Mouse (Mus musculus) heart, embryonic 11.5 days (tissue): Measurements from ENCODE around the gene Nsun3. TPM values are rescaled to one million over a fixed set of nuclear protein-coding genes. Genes with fewer than 3 reads are reported as not detected.

Experiments used
- ATAC-seq: fragments of 200-750 bp; cut with Nextera tagmentation; replicated peaks from 2 replicates; pipeline ENCODE4 v1.8.0; 2017; ENCODE audit warnings: moderate library complexity; ENCODE audit not compliant: insufficient number of reproducible peaks, low FRiP score, low TSS enrichment
- H3K27ac ChIP-seq: fragments of 300-500 bp; sonication (generic); 2 replicates; pipeline ENCODE4 v1.5.1; 2014; ENCODE audit warnings: mild to moderate bottlenecking, low read depth, low read length
- H3K27me3 ChIP-seq: fragments of 300-500 bp; sonication (generic); 2 replicates; pipeline ENCODE4 v1.6.1; 2014; ENCODE audit warnings: mild to moderate bottlenecking, low read length, mixed read lengths; ENCODE audit not compliant: control insufficient read depth, insufficient read depth
- H3K36me3 ChIP-seq: fragments of 300-500 bp; sonication (generic); 2 replicates; pipeline ENCODE4 v1.6.1; 2014; ENCODE audit warnings: mild to moderate bottlenecking, low read length, moderate library complexity, mixed read lengths; ENCODE audit not compliant: control insufficient read depth, insufficient read depth
- H3K4me1 ChIP-seq: fragments of 300-500 bp; sonication (generic); 2 replicates; pipeline ENCODE4 v1.6.1; 2014; ENCODE audit warnings: low read length; ENCODE audit not compliant: control insufficient read depth, insufficient read depth
- H3K4me2 ChIP-seq: fragments of 300-500 bp; sonication (generic); 2 replicates; pipeline ENCODE4 v1.6.1; 2014; ENCODE audit warnings: mild to moderate bottlenecking, moderate library complexity
- H3K4me3 ChIP-seq: fragments of 300-500 bp; sonication (generic); 2 replicates; pipeline ENCODE4 v1.5.1; 2014; ENCODE audit warnings: low read depth, low read length
- H3K9ac ChIP-seq: fragments of 300-500 bp; sonication (generic); 2 replicates; pipeline ENCODE4 v1.6.1; 2014; ENCODE audit warnings: mild to moderate bottlenecking, low read depth, low read length, moderate library complexity
- H3K9me3 ChIP-seq: fragments of 300-500 bp; sonication (generic); replicated peaks from 2 replicates; pipeline ENCODE4 v1.6.1; 2016; ENCODE audit warnings: low read length; ENCODE audit not compliant: control insufficient read depth
- WGBS: fragments of 180-500 bp; shearing (Covaris S2); extraction: QIAGEN DNeasy Blood & Tissue Kit; methylation state at CpG from one replicate; pipeline ENCODE4 v1.1.7; 2014; ENCODE audit not compliant: insufficient replicate concordance; 5-methylcytosine and 5-hydroxymethylcytosine counted together
- polyA plus RNA-seq: library from polyadenylated mRNA; unstranded; fragments of >200 nt; fragmentation: Nextera tagmentation; extraction: Ambion mirVana; gene quantifications from 2 replicates; pipeline ENCODE4 v1.2.1, GENCODE M21; 2014

The Nsun3 gene
- polyA plus RNA-seq, 1 experiment from 2014 or later = 7.2 TPM

DNA sequence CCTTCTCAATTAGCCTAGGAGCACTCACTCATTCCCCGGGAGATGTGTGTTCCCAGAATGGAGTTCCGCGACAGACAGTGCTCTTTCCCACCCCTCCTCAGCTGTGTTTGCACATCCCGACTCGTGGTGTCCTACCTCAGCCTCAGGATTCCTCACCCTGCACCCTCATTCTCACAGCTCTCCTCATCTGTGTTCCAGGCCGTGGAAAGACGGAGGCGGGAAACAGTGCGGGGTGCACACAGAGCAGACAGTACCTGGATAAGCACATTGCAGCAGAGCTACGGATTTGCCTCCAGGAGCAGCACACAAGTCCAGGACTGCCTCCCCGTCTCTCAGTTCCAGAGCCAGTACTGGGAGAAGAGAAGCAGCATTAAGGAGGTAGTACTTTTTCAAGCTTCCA is 10.6 kb downstream of the Nsun3 start:
- H3K9me3 ChIP-seq = no peaks in the 10 kb centered on the region
- WGBS = 83% methylated on average over 11 of the region's 11 CpGs
- no peak overlapping the region for H3K9ac ChIP-seq
- no peak overlapping the region for H3K27ac ChIP-seq
- no peak for ATAC-seq
- no peaks in the 10 kb centered on the region for H3K36me3 ChIP-seq
- no peak overlapping the region for H3K4me2 ChIP-seq
- no peaks in the 10 kb centered on the region for H3K4me1 ChIP-seq
- H3K4me3 ChIP-seq = no peak overlapping the region
- H3K27me3 ChIP-seq = no peaks in the 10 kb centered on the region

DNA sequence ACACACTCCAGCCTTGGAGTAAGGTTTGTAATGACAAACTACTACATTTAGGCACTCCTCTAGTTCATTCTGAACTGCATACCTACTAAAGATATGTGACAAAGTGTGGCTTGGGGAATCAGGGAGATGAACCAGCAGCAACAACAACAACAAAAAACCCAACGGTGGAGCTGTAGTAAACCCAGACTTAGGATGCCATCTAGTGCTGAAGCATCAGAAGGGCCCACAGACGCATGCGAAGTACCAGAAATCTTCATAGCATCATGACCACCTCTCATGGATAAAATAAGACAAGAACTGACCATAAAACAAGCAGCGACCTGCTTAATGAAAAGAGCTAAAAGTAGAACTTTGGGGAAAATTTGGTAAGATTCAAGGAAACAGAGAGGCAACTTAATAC is 13.2 kb downstream of the Nsun3 start:
- H3K9me3 ChIP-seq = no peaks in the 10 kb centered on the region
- WGBS = 63% methylated on average over 4 of the region's 4 CpGs

DNA sequence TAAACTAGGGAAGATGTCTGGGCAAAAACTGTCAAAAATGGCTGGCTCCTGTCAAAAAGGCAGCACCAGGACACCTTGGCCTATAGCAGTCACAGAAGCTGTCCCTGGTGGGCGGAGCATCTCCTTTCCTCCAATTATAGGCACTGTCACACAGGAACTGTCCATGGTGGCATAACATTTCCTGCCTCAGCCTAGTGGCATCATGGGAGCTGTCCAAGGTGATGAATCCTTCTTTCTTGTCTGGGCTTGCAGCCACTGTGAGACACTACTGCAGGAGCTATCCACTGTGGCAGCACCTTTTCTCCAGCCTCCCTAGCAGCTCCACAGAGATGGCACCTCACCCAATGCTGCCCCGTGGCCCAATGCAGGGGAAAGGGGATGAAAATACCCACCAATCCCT is 28.3 kb downstream of the Nsun3 start:
- peaks cover 3% of the 10 kb centered on the region for H3K9me3 ChIP-seq
- ATAC-seq = no peak
- no peak overlapping the region for H3K9ac ChIP-seq
- 90% methylated on average over 2 of the region's 2 CpGs for WGBS
- no peak overlapping the region for H3K4me2 ChIP-seq
- no peak overlapping the region for H3K27ac ChIP-seq
- no peaks in the 10 kb centered on the region; the same call in 1 of the 2 replicates for H3K36me3 ChIP-seq
- H3K4me3 ChIP-seq = no peak overlapping the region
- no peaks in the 10 kb centered on the region for H3K27me3 ChIP-seq
- H3K4me1 ChIP-seq = no peaks in the 10 kb centered on the region

More for the DNA sequence above, 13.2 kb downstream of the Nsun3 start:
- H3K4me1 ChIP-seq = no peaks in the 10 kb centered on the region
- no peak for ATAC-seq
- no peak overlapping the region for H3K27ac ChIP-seq
- no peak overlapping the region for H3K4me2 ChIP-seq
- no peak overlapping the region for H3K4me3 ChIP-seq
- H3K9ac ChIP-seq = no peak overlapping the region
- no peaks in the 10 kb centered on the region for H3K27me3 ChIP-seq
- H3K36me3 ChIP-seq = no peaks in the 10 kb centered on the region

DNA sequence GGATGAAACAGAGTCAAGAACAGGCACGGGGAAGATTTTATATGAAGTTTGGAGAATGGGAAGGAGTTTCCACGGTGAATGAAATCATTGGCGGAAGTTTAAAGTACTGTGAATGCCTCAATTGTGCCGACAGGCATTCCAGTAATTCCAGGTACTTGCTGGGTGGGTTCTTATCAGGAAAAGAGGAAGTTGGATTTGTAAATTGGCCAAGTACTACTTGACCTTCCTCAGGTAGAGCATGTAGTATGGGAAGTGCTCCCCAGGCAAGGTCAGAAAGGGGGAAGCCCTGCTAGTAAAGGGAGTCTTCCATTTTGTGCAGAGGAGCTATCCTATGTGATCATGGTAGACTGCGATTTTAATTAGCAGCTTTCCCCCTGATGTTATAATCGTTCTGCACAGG is 31.3 kb downstream of the Nsun3 start:
- H3K4me2 ChIP-seq = no peak overlapping the region
- ATAC-seq = no peak
- 75% methylated on average over 6 of the region's 6 CpGs for WGBS
- no peaks in the 10 kb centered on the region for H3K4me1 ChIP-seq
- H3K36me3 ChIP-seq = no peaks in the 10 kb centered on the region; the same call in 1 of the 2 replicates
- H3K9ac ChIP-seq = no peak overlapping the region
- H3K27me3 ChIP-seq = no peaks in the 10 kb centered on the region
- H3K9me3 ChIP-seq = peaks cover 3% of the 10 kb centered on the region
- H3K27ac ChIP-seq = no peak overlapping the region
- H3K4me3 ChIP-seq = no peak overlapping the region

DNA sequence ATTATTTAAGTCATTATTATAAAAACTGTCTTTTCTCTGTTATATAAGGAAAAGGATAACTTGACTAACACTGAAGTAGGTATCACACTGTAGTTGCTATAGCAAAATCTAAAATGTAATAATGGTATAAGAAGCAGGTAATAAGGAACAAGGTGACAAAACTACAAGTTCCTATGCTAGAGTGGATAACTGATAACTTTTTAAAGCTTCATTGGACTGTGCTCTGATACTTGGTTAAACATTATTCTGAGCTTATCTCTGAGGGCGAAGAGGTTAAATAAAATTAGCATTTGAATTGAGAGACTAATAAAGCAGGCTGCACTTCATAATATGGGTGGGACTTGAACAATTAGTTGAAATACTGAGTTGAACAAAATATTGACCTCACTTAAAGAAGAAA is 33.0 kb downstream of the Nsun3 start:
- Histone ChIP-seq H3K4me3 (no peak overlapping the region), H3K9ac (no peak overlapping the region), H3K4me1 (no peaks in the 10 kb centered on the region), H3K27ac (no peak overlapping the region), H3K4me2 (no peak overlapping the region), H3K36me3 (no peaks in the 10 kb centered on the region; the same call in 1 of the 2 replicates), H3K9me3 (peaks cover 3% of the 10 kb centered on the region), H3K27me3 (no peaks in the 10 kb centered on the region)
- ATAC-seq = no peak
- 86% methylated on average over 1 of the region's 1 CpGs for WGBS

DNA sequence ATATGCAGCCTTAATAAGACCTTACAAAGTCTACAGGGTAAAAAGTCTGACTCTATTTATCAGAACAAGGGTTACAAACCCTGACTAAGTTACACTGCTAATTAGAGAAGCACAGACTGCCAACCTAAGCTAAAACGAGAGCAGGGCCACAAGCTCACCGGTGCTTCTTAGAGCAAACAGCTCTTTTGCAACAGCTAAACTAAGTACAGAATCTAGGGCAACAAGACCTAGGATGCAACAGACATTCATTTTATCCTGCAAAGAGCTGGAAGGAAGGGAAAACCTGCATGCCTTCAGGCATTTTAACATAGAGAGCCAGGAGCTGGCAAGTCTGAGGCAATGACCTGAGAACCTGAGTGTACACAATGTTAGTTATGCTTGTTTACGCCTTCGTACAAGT is 33.5 kb downstream of the Nsun3 start:
- Histone ChIP-seq H3K4me2 (no peak overlapping the region), H3K27me3 (no peaks in the 10 kb centered on the region), H3K4me1 (no peaks in the 10 kb centered on the region), H3K36me3 (no peaks in the 10 kb centered on the region; the same call in 1 of the 2 replicates), H3K4me3 (no peak overlapping the region), H3K9ac (no peak overlapping the region), H3K27ac (no peak overlapping the region), H3K9me3 (no peaks in the 10 kb centered on the region)
- 96% methylated on average over 4 of the region's 4 CpGs for WGBS
- no peak for ATAC-seq

DNA sequence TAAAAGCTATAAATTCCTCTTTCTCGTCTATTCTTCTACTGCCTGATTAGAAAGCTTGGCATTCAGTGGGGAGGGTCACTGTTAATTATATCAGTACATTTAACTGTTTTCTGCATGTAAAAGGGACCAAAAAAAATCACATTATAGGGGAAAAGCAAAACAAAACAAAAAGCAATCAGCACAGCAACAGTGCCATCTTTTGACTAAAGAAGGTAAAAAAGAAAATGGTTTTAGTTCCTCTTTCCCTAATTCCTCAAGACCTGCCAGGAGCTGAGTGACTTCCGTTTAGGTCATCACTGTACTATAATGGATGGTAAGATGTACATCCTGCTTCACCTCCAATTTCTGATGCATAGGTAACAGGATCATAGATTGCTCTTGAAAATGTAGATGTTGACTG is 40.7 kb downstream of the Nsun3 start:
- Histone ChIP-seq H3K9me3 (no peaks in the 10 kb centered on the region), H3K36me3 (no peaks in the 10 kb centered on the region), H3K27me3 (no peaks in the 10 kb centered on the region), H3K27ac (no peak overlapping the region), H3K4me2 (no peak overlapping the region), H3K4me1 (no peaks in the 10 kb centered on the region), H3K4me3 (no peak overlapping the region), H3K9ac (no peak overlapping the region)
- ATAC-seq = no peak
- 77% methylated on average over 2 of the region's 2 CpGs for WGBS

DNA sequence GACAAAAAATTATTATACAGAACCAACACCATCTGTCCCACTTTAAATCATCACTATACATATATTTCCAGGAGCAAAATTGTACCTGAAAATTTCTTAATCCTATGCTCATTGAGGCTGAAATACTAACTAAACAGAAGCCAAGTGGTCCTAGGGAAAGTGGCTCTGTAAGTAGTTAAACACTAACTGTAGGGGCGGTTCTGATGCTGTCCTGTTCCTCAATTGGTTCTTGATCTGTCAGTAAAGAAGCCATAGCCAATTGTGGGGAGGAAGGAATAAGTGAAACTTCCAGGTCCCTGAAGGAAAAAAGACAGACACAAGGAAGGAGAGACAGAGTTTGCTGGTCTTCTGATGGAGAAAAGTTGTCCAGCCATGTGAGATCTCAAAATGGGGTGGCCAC is 52.3 kb downstream of the Nsun3 start:
- Histone ChIP-seq H3K27ac (no peak overlapping the region), H3K4me3 (no peak overlapping the region), H3K27me3 (no peaks in the 10 kb centered on the region), H3K9me3 (no peaks in the 10 kb centered on the region), H3K4me1 (no peaks in the 10 kb centered on the region), H3K36me3 (no peaks in the 10 kb centered on the region), H3K9ac (no peak overlapping the region), H3K4me2 (no peak overlapping the region)
- no peak for ATAC-seq
- 77% methylated on average over 1 of the region's 1 CpGs for WGBS

DNA sequence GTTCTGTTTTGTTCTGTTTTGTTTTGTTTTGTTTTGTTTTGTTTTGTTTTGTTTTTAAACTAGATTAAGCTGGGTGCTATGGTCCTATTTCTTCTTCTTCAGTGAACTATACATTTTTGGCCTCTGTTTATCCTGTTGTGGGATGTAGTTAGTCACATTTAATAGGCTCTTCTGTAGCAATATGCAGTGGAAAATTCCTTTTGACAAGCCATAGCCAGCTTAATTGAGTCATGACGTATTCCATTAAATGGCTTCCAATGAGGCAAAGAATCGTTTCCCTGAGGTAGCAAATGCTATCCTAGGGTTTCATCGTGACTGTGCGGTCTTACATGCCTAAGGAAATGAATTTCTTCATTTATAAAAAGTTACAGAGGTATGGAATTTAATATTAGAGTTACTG is 56.3 kb downstream of the Nsun3 start:
- no peaks in the 10 kb centered on the region; the same call in 1 of the 2 replicates for H3K9me3 ChIP-seq
- H3K4me3 ChIP-seq = no peak overlapping the region
- WGBS = 88% methylated on average over 4 of the region's 4 CpGs
- no peak overlapping the region for H3K9ac ChIP-seq
- no peaks in the 10 kb centered on the region for H3K4me1 ChIP-seq
- no peaks in the 10 kb centered on the region for H3K27me3 ChIP-seq
- H3K27ac ChIP-seq = no peak overlapping the region
- H3K36me3 ChIP-seq = no peaks in the 10 kb centered on the region
- ATAC-seq = no peak
- H3K4me2 ChIP-seq = no peak overlapping the region
